Mouse (Mus musculus) thymus, postnatal 14 days (tissue): ENCODE results near the gene Tmprss6.

ENCODE experiments used
- DNase-seq: peaks from one replicate; pipeline ENCODE4 v3.0.0; 2021

Tmprss6 gene

GRCm38 (mm10) chr15:78481448-78482000 is 13.1 kb upstream of the Tmprss6 start:
- no peak for DNase-seq

DNA sequence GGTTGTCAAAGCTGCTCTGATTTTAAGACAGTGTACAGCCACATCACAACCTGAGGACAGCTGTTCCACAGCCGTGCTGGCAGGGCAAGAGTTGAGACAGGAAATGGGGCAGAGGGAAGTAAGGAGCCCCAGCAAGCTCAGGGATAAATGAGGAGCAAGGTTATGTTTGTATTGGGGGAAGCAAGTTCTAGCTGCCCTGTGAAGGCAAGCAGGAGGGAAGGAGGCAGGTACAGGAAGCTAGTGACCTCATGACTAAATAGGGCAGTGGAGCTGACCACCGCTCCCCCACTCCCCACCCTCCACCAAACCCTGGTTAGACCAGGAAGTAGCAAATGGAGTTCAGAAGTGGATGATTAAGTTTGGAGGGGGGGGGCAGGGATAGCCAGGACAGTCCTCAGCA is 12.6 kb upstream of the Tmprss6 start:
- no peak for DNase-seq

GRCm38 (mm10) chr15:78480111-78480510 is 11.7 kb upstream of the Tmprss6 start:
- no peak for DNase-seq

GRCm38 (mm10) chr15:78479470-78479869 is 11.0 kb upstream of the Tmprss6 start:
- no peak for DNase-seq

DNA sequence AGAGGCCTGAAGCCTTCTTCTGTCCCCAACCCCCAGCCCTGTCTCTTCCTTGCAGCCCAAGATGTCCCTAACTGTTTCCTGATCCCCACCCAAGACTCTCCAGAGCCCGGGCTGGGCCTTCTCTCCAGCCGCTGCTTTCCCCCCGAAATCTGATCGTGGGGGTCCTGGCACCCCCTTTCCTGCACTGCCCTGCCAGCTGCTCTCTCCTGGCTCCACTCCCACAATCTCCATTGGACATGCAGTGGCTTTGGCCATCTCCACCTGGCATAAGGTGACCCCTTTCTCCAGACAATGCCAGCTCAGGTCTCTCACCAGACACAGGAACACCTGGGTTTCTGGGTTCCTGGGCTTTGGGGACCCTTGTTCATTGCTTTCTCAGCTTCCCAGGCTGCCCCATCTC is 9.6 kb upstream of the Tmprss6 start:
- no peak for DNase-seq

- DNase-seq, result no peak
Observed at GRCm38 (mm10) chr15:78476878-78477277, 8.4 kb upstream of the Tmprss6 start.

- DNase-seq, result peak; percentile 71
Observed at GRCm38 (mm10) chr15:78475604-78476031, 7.2 kb upstream of the Tmprss6 start.

DNA sequence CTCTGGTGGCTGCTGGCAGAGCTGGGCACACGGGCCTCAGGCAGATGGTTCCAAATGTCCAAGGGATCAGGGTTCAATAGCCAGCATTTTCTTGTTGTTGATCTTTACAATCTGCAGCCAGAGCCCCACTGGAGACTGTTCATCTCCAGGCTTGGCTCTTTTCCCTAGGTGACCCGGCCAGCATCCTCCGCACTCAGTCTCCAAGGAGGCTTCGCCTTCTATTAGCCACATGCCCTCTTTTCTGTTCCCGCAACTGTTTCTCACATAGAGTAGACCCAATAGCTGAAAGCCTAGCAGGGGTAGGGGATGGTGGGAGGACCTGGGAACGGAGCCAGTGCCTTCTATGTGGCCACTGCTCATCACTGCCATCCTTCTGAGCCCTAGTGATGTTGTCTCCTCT is 5.0 kb upstream of the Tmprss6 start:
- DNase-seq, result no peak

GRCm38 (mm10) chr15:78471902-78472301 is 3.5 kb upstream of the Tmprss6 start:
- DNase-seq, result no peak

- no peak for DNase-seq
Observed at GRCm38 (mm10) chr15:78470495-78471276, 2.3 kb upstream of the Tmprss6 start.

DNA sequence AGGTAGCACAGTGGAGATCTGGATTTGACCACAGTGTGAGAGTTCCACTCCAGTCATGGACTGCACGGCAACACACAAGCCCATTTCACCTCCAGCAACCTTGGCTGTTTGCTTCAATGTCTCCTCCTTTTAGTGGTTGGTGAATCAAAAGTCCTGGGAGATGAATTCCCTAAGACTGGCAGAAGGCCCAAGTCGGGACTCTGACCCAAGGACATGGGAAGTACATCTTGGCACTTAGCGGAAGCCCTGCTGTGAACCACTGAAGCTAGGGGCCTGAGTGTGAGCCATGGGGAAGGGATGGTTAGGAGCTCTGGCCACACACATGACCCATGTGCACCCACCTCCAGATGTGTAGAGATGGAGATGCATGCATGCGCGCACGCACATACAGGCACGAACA is 864 bp downstream of the Tmprss6 start:
- no peak for DNase-seq

GRCm38 (mm10) chr15:78466809-78467208 is 1.6 kb downstream of the Tmprss6 start:
- DNase-seq, result no peak

DNA sequence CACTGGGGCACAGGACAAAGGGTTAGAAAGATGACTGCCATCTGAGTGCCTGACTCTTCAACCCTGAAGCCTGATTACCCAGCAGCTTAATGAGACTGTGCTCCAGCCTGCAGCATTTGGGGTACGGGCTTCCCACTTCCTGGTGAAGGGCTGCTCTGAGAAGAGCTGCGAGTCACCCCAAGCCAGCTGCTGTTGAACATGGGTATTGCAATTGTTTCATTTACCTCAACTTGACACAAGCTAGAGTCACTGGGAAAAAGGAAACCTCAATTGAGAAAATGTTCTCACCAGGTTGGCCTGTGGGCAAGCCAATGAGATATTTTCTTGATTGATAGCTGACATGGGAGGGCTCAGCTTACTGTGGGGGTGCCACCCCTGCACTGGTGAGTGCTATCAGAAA is 5.5 kb downstream of the Tmprss6 start:
- peak; percentile 64 for DNase-seq

DNA sequence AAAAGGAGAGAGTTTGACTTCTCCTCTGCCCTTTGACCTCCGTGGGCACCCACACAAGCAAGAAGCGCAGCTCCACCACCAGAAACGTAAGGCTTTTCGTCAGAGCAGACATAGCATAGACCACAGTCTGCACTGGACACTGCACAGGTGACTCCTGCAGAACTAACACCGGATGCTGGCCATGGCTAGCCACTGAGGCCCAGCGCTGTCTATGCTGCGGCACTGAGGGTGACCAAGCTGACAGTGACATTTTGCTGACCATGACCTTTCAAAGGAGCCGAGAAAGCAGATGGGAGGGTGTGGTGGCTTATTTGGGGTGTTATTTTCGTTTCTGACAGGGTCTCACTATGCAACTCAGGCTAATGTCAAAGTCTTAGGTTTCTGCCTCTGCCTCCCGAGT is 11.2 kb downstream of the Tmprss6 start:
- no peak for DNase-seq

- no peak for DNase-seq
Observed at GRCm38 (mm10) chr15:78456051-78456450, 12.4 kb downstream of the Tmprss6 start.

GRCm38 (mm10) chr15:78455168-78455567 is 13.3 kb downstream of the Tmprss6 start:
- DNase-seq, result no peak

DNA sequence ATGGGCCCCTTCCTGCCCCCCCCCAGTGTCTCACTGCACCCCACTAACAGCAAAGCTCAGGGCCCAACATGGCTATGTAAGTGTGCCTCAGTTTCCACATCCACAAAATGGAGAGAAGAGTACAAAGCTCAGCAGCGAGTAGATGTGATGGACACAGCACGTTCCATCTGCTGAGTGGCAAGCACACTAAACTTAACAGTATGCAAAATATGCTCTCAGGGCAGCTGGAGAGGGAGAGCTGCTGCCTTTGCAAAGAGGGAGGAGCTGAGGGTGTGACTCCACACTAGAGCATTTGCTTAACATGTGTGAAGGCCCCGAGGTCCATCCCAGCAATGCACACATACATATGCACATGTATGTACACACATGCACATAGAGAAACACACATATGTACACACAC is 15.5 kb downstream of the Tmprss6 start:
- no peak for DNase-seq

DNA sequence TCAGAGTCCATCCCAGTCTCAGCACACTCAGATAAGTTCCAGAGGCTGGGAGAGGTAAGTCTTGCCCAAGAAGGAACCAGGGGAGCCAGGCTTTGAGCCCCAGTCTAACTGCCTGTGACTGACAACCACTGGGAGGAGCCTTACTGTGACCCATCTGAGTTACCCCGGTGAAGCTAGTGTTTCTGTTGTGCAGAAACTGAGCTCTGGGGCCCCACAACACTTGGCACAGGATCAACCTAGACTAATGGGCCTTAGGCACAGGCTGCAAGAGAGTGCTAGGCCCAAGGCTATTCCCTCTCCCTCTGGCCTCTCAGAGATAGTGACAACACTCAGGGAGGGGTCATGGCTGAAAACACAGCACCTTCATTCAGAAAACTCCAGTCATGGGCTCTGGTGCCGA is 17.2 kb downstream of the Tmprss6 start:
- no peak for DNase-seq

- no peak for DNase-seq
Observed at GRCm38 (mm10) chr15:78450419-78450768, 18.0 kb downstream of the Tmprss6 start.

GRCm38 (mm10) chr15:78449694-78450418 is 18.6 kb downstream of the Tmprss6 start:
- DNase-seq, result peak; percentile 42

DNA sequence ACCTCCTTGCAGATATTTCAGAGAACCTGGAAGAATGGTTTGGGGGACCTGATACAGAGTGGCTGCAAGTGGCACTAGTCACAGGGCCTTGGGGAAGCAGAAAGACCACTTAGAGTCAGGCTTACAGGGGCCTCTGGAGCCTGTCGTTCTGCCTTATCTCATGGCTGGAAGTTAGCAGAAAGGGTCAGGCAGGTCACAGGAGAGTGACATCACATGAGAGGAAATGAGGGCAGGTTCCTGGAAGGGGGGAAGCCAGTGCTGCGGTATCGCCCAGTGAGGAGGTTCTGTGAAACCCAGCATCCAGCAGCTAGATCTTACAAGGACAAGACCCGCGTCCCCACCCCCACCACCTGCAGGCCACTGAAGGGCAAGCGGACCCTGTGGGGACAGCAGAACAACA is 19.3 kb downstream of the Tmprss6 start:
- no peak for DNase-seq

DNA sequence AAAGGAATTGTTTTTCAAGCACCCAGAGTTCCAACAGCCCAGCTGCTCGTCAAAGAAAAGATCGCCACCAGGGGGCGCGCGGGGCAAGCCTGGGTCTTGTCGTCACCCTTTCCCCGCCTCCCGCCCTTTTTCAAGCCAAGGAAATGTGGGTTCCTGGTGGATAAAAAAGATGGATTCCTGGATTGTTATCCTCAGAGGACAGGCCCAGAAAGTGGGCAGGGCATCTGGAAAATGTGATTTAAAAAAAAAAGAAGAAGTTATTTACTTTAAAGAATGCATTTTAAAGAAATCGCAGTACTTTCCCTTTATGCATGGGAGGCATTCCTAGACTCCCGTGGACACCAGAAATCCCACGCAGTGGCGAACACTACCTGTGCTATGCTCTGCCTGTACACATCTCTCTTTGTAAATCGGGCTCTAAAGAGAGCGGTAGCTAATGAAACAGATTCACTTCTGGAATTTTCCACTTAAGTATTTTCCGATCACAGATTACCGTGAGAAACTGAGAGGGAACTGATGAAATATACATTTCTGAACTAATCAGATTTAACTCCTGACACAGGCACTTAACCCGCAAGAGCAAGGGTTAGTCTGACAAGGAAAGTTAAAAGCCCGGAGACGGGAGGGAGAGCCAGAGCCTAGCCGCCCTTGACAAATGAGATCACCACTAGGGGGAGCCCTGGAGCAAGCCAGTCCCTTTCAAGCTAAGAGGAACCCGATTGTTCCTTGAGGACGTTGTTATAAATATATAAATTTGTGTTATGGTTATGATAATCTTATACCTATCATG is 20.5 kb downstream of the Tmprss6 start:
- DNase-seq, result peak; percentile 93

GRCm38 (mm10) chr15:78447121-78447520 is 21.3 kb downstream of the Tmprss6 start:
- DNase-seq, result no peak
